Mouse (Mus musculus): ENCODE data around the gene Cd2bp2. TPM values are rescaled to one million over a fixed set of nuclear protein-coding genes. Genes with fewer than 3 reads are reported as not detected.

Cd2bp2 gene
- total RNA-seq, 2 experiments from 2014 or later = 51.6 to 62.3 TPM

- DNase-seq (ENCODE audit: low spot score in 2 of 2) = no peak
These were observed 50.2 kb downstream of the Cd2bp2 start for GRCm38 (mm10) chr7:127145387-127146266.

DNA sequence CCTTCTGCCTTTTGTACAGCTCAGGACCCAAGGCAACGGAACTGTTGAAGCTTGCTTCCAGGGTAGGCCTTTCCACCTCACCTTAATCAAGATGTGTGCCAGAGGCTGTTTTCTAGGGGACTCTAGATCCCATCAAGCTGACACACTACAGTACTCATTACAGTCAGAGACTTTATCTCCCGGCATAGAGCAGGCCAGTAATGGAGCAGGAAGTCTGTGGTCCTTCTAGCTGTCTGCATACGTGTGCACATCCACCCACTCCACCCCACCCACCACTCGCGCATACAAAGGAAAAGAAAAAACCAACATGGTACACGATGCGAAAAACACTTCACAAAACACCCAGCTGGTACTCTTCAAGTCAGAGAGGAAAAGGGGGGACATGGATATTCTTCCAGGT is 51.4 kb downstream of the Cd2bp2 start:
- no peak for DNase-seq (ENCODE audit: low spot score in 2 of 2)

DNA sequence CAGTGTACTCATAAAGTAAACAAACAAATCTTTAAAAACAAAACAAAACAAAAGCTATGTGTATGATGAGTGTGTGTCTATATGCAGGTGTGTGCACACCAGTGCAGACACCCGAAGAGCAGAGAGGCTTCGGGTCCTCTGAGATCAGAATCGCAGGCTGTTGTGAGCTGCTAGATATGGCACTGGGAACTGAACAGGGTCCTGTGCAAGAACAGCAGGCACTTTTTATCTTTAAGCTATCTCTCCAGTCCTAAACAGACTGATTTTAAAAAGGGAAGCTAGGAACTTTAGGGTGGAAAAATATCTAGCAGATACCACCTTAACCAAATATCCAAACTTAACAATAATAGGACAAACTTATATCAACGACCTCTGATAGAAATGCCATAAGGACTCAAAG is 53.2 kb downstream of the Cd2bp2 start:
- DNase-seq (ENCODE audit: low spot score in 2 of 2) = no peak

GRCm38 (mm10) chr7:127142214-127142613 is 53.6 kb downstream of the Cd2bp2 start:
- no peak for DNase-seq (ENCODE audit: low spot score in 2 of 2)

Other genes starting within 250 kb of the Cd2bp2 start
- gene Asphd1, start 246.5 kb downstream of the Cd2bp2 start, total RNA-seq (2021) = 1 to 10 TPM; 1.6 to 1.7 TPM
- gene Sez6l2, start 245.5 kb downstream of the Cd2bp2 start, total RNA-seq (2021) = 10 to 100 TPM; 46.6 to 84.4 TPM
- gene Cdipt, start 220.1 kb downstream of the Cd2bp2 start, total RNA-seq (2021) = 10 to 100 TPM; 75.0 to 82.1 TPM
- gene Cdiptos, start 220.0 kb downstream of the Cd2bp2 start, total RNA-seq (2021) = under 1 TPM; 0.42 to 0.70 TPM
- 100 to 1,000 TPM in 1 of 2 experiments, 10 to 100 TPM in 1; 92.6 to 135 TPM for gene Mvp, start 181.4 kb downstream of the Cd2bp2 start, total RNA-seq (2021)
- gene Pagr1b, start 179.6 kb downstream of the Cd2bp2 start, total RNA-seq (2021) = 1 to 10 TPM; 1.3 to 3.0 TPM
- 10 to 100 TPM in 1 of 2 experiments, 1 to 10 TPM in 1; 5.5 to 16.5 TPM for gene Pagr1a, start 178.7 kb downstream of the Cd2bp2 start, total RNA-seq (2021)
- gene Gm42742, start 175.0 kb downstream of the Cd2bp2 start, total RNA-seq (2021) = 10 to 100 TPM; 12.9 to 27.0 TPM
- gene Prrt2, start 174.8 kb downstream of the Cd2bp2 start, total RNA-seq (2021) = 1 to 10 TPM; 3.7 to 4.4 TPM
- 100 to 1,000 TPM in 1 of 2 experiments, 10 to 100 TPM in 1; 86.0 to 132 TPM for gene Maz, start 169.0 kb downstream of the Cd2bp2 start, total RNA-seq (2021)
- gene Kif22, start 153.6 kb downstream of the Cd2bp2 start, total RNA-seq (2021) = 1 to 10 TPM; 1.7 to 2.4 TPM
- not detected for gene Zg16, start 108.7 kb downstream of the Cd2bp2 start, total RNA-seq (2021)
- gene AI467606, start 104.7 kb downstream of the Cd2bp2 start, total RNA-seq (2021) = 1 to 10 TPM in 1 of 2 experiments, under 1 TPM in 1; 0.96 to 1.6 TPM
- gene Qprt, start 73.8 kb downstream of the Cd2bp2 start, total RNA-seq (2021) = under 1 TPM; 0.30 to 0.51 TPM
- 1 to 10 TPM in 1 of 2 experiments, under 1 TPM in 1; 0.89 to 1.3 TPM for gene Spn, start 58.2 kb downstream of the Cd2bp2 start, total RNA-seq (2021)
- gene Tbc1d10b, start 12.4 kb upstream of the Cd2bp2 start, total RNA-seq (2021) = 10 to 100 TPM; 43.3 to 47.5 TPM
- gene Mylpf, start 12.8 kb upstream of the Cd2bp2 start, total RNA-seq (2021) = 10 to 100 TPM in 1 of 2 experiments, under 1 TPM in 1; 0.66 to 16.3 TPM
- gene Zfp553, start 37.0 kb upstream of the Cd2bp2 start, total RNA-seq (2021) = 10 to 100 TPM; 12.6 to 14.8 TPM
- gene Sept1, start 37.1 kb upstream of the Cd2bp2 start, total RNA-seq (2021) = 1 to 10 TPM; 7.8 to 8.7 TPM
- 10 to 100 TPM; 23.6 to 29.6 TPM for gene Zfp771, start 48.2 kb upstream of the Cd2bp2 start, total RNA-seq (2021)
- 10 to 100 TPM; 27.9 to 29.5 TPM for gene Dctpp1, start 64.7 kb upstream of the Cd2bp2 start, total RNA-seq (2021)
- 10 to 100 TPM; 86.4 to 88.8 TPM for gene Sephs2, start 78.0 kb upstream of the Cd2bp2 start, total RNA-seq (2021)
- 1 to 10 TPM; 1.7 to 4.0 TPM for gene Itgal, start 100.2 kb upstream of the Cd2bp2 start, total RNA-seq (2021)
- 10 to 100 TPM; 26.8 to 34.5 TPM for gene Zfp768, start 149.5 kb upstream of the Cd2bp2 start, total RNA-seq (2021)
- gene Zfp747, start 180.0 kb upstream of the Cd2bp2 start, total RNA-seq (2021) = 10 to 100 TPM; 10.4 to 13.0 TPM
- gene 9130019O22Rik, start 191.1 kb upstream of the Cd2bp2 start, total RNA-seq (2021) = 1 to 10 TPM; 4.1 to 5.0 TPM
- gene E430018J23Rik, start 197.6 kb upstream of the Cd2bp2 start, total RNA-seq (2021) = 1 to 10 TPM; 8.2 to 8.4 TPM
- gene Zfp764, start 210.8 kb upstream of the Cd2bp2 start, total RNA-seq (2021) = 1 to 10 TPM; 6.6 to 6.9 TPM
- gene Zfp688, start 226.0 kb upstream of the Cd2bp2 start, total RNA-seq (2021) = 10 to 100 TPM in 1 of 2 experiments, 1 to 10 TPM in 1; 9.9 to 11.4 TPM

All from adrenal gland, adult 18-20 months (tissue).